Mouse (Mus musculus) induced T-regulatory cell, adult 2 months (primary cell): ENCODE measurements around the gene Thumpd3.

Source experiments
- DNase-seq: peaks from one replicate; pipeline ENCODE4 v3.0.0-alpha.2; 2012; ENCODE audit warnings: low read depth

The Thumpd3 gene

GRCm38 (mm10) chr6:113037946-113038734, 7.9 kb upstream of the Thumpd3 start:
- peak; percentile 81 for DNase-seq

GRCm38 (mm10) chr6:113038735-113039058, 7.3 kb upstream of the Thumpd3 start:
- no peak for DNase-seq

GRCm38 (mm10) chr6:113040319-113040718, 5.7 kb upstream of the Thumpd3 start:
- DNase-seq = no peak

GRCm38 (mm10) chr6:113041215-113041990, 4.6 kb upstream of the Thumpd3 start:
- no peak for DNase-seq

GRCm38 (mm10) chr6:113045575-113045974, 450 bp upstream of the Thumpd3 start:
- no peak for DNase-seq

- peak; percentile 80 for DNase-seq
These were observed 1.2 kb downstream of the Thumpd3 start for GRCm38 (mm10) chr6:113047016-113047746.

- no peak for DNase-seq
These were observed 2.3 kb downstream of the Thumpd3 start for GRCm38 (mm10) chr6:113048371-113048770.

- DNase-seq = no peak
These were observed 3.1 kb downstream of the Thumpd3 start for GRCm38 (mm10) chr6:113049159-113049558.

- no peak for DNase-seq
These were observed 6.9 kb downstream of the Thumpd3 start for GRCm38 (mm10) chr6:113052972-113053371.

- no peak for DNase-seq
These were observed 8.6 kb downstream of the Thumpd3 start for GRCm38 (mm10) chr6:113054552-113055107.

GRCm38 (mm10) chr6:113060892-113061563, 15.0 kb downstream of the Thumpd3 start:
- DNase-seq = no peak

- DNase-seq = no peak
These were observed 16.2 kb downstream of the Thumpd3 start for GRCm38 (mm10) chr6:113062253-113062652.

GRCm38 (mm10) chr6:113063363-113063762, 17.3 kb downstream of the Thumpd3 start:
- DNase-seq = no peak

GRCm38 (mm10) chr6:113065186-113065585, 19.2 kb downstream of the Thumpd3 start:
- no peak for DNase-seq

- no peak for DNase-seq
These were observed 23.1 kb downstream of the Thumpd3 start for GRCm38 (mm10) chr6:113069154-113069553.

GRCm38 (mm10) chr6:113075261-113075660, 29.2 kb downstream of the Thumpd3 start:
- no peak for DNase-seq

- DNase-seq = peak; percentile 95
These were observed 30.1 kb downstream of the Thumpd3 start for GRCm38 (mm10) chr6:113076012-113076685.

GRCm38 (mm10) chr6:113076686-113077516, 30.9 kb downstream of the Thumpd3 start, which contains the start of gene Setd5:
Setd5 (plus strand) TSS chr6:113077365.
- DNase-seq = peak; percentile 97

- no peak for DNase-seq
These were observed 31.6 kb downstream of the Thumpd3 start for GRCm38 (mm10) chr6:113077569-113078030.
